Mouse (Mus musculus) regulatory T cell (primary cell): Measurements from ENCODE around the gene Unc119b.
"Not testable (repeated sequence)": the region's sequence is repeated elsewhere in the genome, so short reads cannot be mapped to it uniquely, and the experiment has no call there.

Experiments
- in situ Hi-C: fragments of 300-600 bp; cut with MboI, MseI; formaldehyde crosslinking; loops from one replicate; pipeline ENCODE4 v1.15.1; 2025; ENCODE audit warnings: high pct_unique_total_duplicates

Unc119b gene

GRCm38 (mm10) chr5:115158040-115158983, 23.5 kb upstream of the Unc119b start, which contains the start of gene Mlec:
TSS of gene Mlec (minus strand) at chr5:115158179.
- in situ Hi-C loops: no loop called here

GRCm38 (mm10) chr5:115156933-115157589, 22.3 kb upstream of the Unc119b start:
- in situ Hi-C loops: no loop called here

- in situ Hi-C loops: no loop called here
Observed at GRCm38 (mm10) chr5:115156401-115156800, 21.6 kb upstream of the Unc119b start.

GRCm38 (mm10) chr5:115155831-115156230, 21.1 kb upstream of the Unc119b start:
- in situ Hi-C loops: no loop called here

GRCm38 (mm10) chr5:115155156-115155631, 20.4 kb upstream of the Unc119b start:
- in situ Hi-C loops: no loop called here

- in situ Hi-C loops: no loop called here
Observed at GRCm38 (mm10) chr5:115152132-115152956, 17.6 kb upstream of the Unc119b start.

GRCm38 (mm10) chr5:115151457-115151856, 16.7 kb upstream of the Unc119b start:
- in situ Hi-C loops: no loop called here

- in situ Hi-C loops: no loop called here
Observed at GRCm38 (mm10) chr5:115150991-115151390, 16.2 kb upstream of the Unc119b start.

GRCm38 (mm10) chr5:115149675-115150459, 15.1 kb upstream of the Unc119b start:
- in situ Hi-C loops: no loop called here

GRCm38 (mm10) chr5:115148872-115149271, 14.1 kb upstream of the Unc119b start:
- in situ Hi-C loops: not testable (repeated sequence)

- in situ Hi-C loops: no loop called here
Observed at GRCm38 (mm10) chr5:115148378-115148777, 13.6 kb upstream of the Unc119b start.

GRCm38 (mm10) chr5:115147388-115147787, 12.6 kb upstream of the Unc119b start:
- in situ Hi-C loops: no loop called here

GRCm38 (mm10) chr5:115146747-115147130, 12.0 kb upstream of the Unc119b start:
- in situ Hi-C loops: no loop called here

GRCm38 (mm10) chr5:115145976-115146746, 11.4 kb upstream of the Unc119b start:
- in situ Hi-C loops: no loop called here

- in situ Hi-C loops: no loop called here
Observed at GRCm38 (mm10) chr5:115145253-115145968, 10.6 kb upstream of the Unc119b start.

- in situ Hi-C loops: no loop called here
Observed at GRCm38 (mm10) chr5:115144471-115144870, 9.7 kb upstream of the Unc119b start.

- in situ Hi-C loops: no loop called here
Observed at GRCm38 (mm10) chr5:115143552-115143951, 8.8 kb upstream of the Unc119b start.

- in situ Hi-C loops: no loop called here
Observed at GRCm38 (mm10) chr5:115142166-115142697, 7.5 kb upstream of the Unc119b start.

- in situ Hi-C loops: no loop called here
Observed at GRCm38 (mm10) chr5:115140726-115141125, 6.0 kb upstream of the Unc119b start.
